Mouse (Mus musculus) midbrain, embryonic 10.5 days (tissue): ENCODE results near the gene Gjb5. TPM values are rescaled to one million over a fixed set of nuclear protein-coding genes. Genes with fewer than 3 reads are reported as not detected.

Experiments
- DNase-seq: peaks from one replicate; pipeline ENCODE4 v3.0.0-alpha.2; 2017; ENCODE audit warnings: low spot score
- H3K27ac ChIP-seq: fragments of 300-500 bp; sonication (generic); replicated peaks from 2 replicates; pipeline ENCODE4 v1.5.1; 2016; ENCODE audit warnings: mild to moderate bottlenecking
- H3K27me3 ChIP-seq: fragments of 300-500 bp; sonication (generic); 2 replicates; pipeline ENCODE4 v1.6.1; 2016; ENCODE audit warnings: low read depth, mild to moderate bottlenecking; ENCODE audit not compliant: poor library complexity, severe bottlenecking
- H3K36me3 ChIP-seq: fragments of 300-500 bp; sonication (generic); 2 replicates; pipeline ENCODE4 v1.6.1; 2016; ENCODE audit warnings: mild to moderate bottlenecking, moderate library complexity
- H3K4me1 ChIP-seq: fragments of 300-500 bp; sonication (generic); 2 replicates; pipeline ENCODE4 v1.6.1; 2016
- H3K4me3 ChIP-seq: fragments of 300-500 bp; sonication (generic); 2 replicates; pipeline ENCODE4 v1.5.1; 2016; ENCODE audit warnings: mild to moderate bottlenecking, moderate library complexity
- H3K9me3 ChIP-seq: fragments of 300-500 bp; sonication (generic); replicated peaks from 2 replicates; pipeline ENCODE4 v1.6.1; 2016; ENCODE audit warnings: mild to moderate bottlenecking
- WGBS: fragments of 180-500 bp; shearing (Covaris S2); methylation state at CpG from one replicate; pipeline ENCODE4 v1.1.7; 2016; 5-methylcytosine and 5-hydroxymethylcytosine counted together
- polyA plus RNA-seq: library from polyadenylated mRNA; unstranded; fragments of >200 nt; fragmentation: Nextera tagmentation; extraction: Ambion mirVana; gene quantifications from 2 replicates; pipeline ENCODE4 v1.2.1, GENCODE M21; 2016

Gjb5 gene
- polyA plus RNA-seq, 1 experiment from 2014 or later, result 0.98 TPM

DNA sequence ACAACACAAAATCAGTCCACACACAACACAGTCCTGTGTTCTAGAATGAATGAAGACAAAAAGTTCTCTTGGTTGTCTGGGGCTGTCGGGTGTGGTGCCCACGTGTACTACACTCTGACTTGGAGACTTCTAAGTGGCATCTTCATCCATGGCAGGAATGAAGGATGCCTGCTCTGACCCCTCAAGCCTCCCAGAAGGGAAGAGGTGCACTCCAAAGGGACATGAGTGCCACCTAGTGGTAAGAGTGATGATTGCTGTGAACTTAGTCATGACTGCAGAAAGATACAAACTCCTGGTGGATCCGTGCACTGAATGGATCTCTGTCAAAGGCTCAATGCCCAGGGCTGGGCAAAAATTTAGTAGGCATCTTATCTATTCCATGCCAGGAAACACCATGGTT, 38.4 kb downstream of the Gjb5 start:
- Histone ChIP-seq H3K36me3 (no peaks in the 10 kb centered on the region), H3K27me3 (peaks cover 13% of the 10 kb centered on the region), H3K27ac (no peak overlapping the region), H3K9me3 (no peaks in the 10 kb centered on the region), H3K4me3 (no peak overlapping the region), H3K4me1 (no peaks in the 10 kb centered on the region)
- DNase-seq, result peak; percentile 56
- 8% methylated on average over 3 of the region's 3 CpGs for WGBS

DNA sequence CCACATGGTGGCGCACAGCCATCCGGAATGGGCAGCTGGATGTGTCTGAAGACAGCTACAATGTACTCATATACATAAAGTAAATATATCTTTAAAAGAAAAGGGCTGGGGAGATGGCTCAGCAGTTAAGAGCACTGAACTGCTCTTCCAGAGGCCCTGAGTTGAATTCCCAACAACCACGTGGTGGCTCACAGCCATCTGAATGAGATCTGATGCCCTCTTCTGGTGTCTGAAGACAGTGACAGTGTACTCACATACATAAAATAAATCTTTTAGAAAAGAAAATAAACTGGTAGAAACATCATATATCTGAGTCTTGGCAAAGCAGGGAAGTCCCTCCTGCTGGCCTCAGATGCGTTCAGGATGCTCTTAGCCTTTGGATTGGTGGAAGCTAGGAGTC, 40.8 kb downstream of the Gjb5 start:
- H3K4me3 ChIP-seq, result no peak overlapping the region
- H3K27ac ChIP-seq, result no peak overlapping the region
- H3K4me1 ChIP-seq, result peaks cover 21% of the 10 kb centered on the region
- H3K9me3 ChIP-seq, result no peaks in the 10 kb centered on the region
- 58% methylated on average over 4 of the region's 4 CpGs for WGBS
- no peaks in the 10 kb centered on the region for H3K36me3 ChIP-seq
- peaks cover 37% of the 10 kb centered on the region for H3K27me3 ChIP-seq
- no peak for DNase-seq

DNA sequence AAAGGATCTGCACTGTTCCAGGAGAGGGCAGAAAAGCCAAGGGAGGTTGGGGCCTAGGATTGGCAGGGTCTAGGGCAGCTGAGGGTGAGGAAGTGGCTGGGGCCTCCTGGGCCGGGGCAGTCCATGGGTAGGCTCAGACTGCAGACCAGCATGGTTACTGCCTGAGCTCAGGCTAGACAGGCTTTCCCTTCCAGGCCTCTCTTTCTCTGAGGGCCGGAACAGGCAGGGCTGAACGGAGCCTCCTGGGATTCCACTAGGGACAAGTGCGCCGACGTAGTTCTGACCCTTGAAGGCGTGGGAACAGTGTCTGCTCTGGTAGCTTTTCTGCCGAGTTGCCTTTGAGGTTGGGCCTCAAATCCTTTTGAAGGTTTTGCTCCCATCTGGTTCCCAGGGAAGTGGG, 42.2 kb downstream of the Gjb5 start:
- no peak for DNase-seq
- H3K27me3 ChIP-seq, result peaks cover 50% of the 10 kb centered on the region
- 89% methylated on average over 8 of the region's 8 CpGs for WGBS

GRCm38 (mm10) chr4:127314585-127314984, 43.4 kb downstream of the Gjb5 start:
- H3K27ac ChIP-seq, result peak overlapping the region; percentile 75; the same call in 1 of the 2 replicates
- H3K4me3 ChIP-seq, result peak overlapping the region; percentile 65
- no peaks in the 10 kb centered on the region for H3K9me3 ChIP-seq
- peaks cover 21% of the 10 kb centered on the region for H3K4me1 ChIP-seq
- WGBS, result 44% methylated on average over 9 of the region's 9 CpGs
- H3K27me3 ChIP-seq, result peaks cover 50% of the 10 kb centered on the region
- no peaks in the 10 kb centered on the region for H3K36me3 ChIP-seq
- no peak for DNase-seq

More for the DNA sequence above, 42.2 kb downstream of the Gjb5 start:
- Histone ChIP-seq H3K4me3 (no peak overlapping the region), H3K27ac (no peak overlapping the region), H3K36me3 (no peaks in the 10 kb centered on the region), H3K9me3 (no peaks in the 10 kb centered on the region), H3K4me1 (peaks cover 21% of the 10 kb centered on the region)

- peak within 1 kb of the TSS; percentile 65 for H3K4me3 ChIP-seq
- no peaks in the 10 kb centered on the region for H3K9me3 ChIP-seq
- peaks cover 21% of the 10 kb centered on the region for H3K4me1 ChIP-seq
- peaks cover 50% of the 10 kb centered on the region for H3K27me3 ChIP-seq
- H3K36me3 ChIP-seq, result no peaks in the 10 kb centered on the region
- H3K27ac ChIP-seq, result peak within 1 kb of the TSS; percentile 75
- WGBS, result under 1% methylated on average over 25 of the region's 25 CpGs
- DNase-seq, result peak; percentile 74
Measured at GRCm38 (mm10) chr4:127313861-127314260, 44.1 kb downstream of the Gjb5 start, which contains the start of gene Gja4. Gene Gja4, minus strand, starts transcription at chr4:127314039.

GRCm38 (mm10) chr4:127312349-127312748, 45.6 kb downstream of the Gjb5 start:
- Histone ChIP-seq H3K27me3 (peaks cover 50% of the 10 kb centered on the region), H3K27ac (no peak overlapping the region), H3K4me3 (no peak overlapping the region), H3K4me1 (peaks cover 21% of the 10 kb centered on the region), H3K9me3 (no peaks in the 10 kb centered on the region), H3K36me3 (no peaks in the 10 kb centered on the region)
- 65% methylated on average over 24 of the region's 24 CpGs for WGBS
- no peak for DNase-seq

GRCm38 (mm10) chr4:127311561-127311960, 46.4 kb downstream of the Gjb5 start:
- H3K4me1 ChIP-seq, result peaks cover 21% of the 10 kb centered on the region
- H3K27ac ChIP-seq, result no peak overlapping the region
- no peaks in the 10 kb centered on the region for H3K9me3 ChIP-seq
- 65% methylated on average over 9 of the region's 9 CpGs for WGBS
- H3K36me3 ChIP-seq, result no peaks in the 10 kb centered on the region
- no peak overlapping the region for H3K4me3 ChIP-seq
- DNase-seq, result no peak
- peaks cover 50% of the 10 kb centered on the region for H3K27me3 ChIP-seq

DNA sequence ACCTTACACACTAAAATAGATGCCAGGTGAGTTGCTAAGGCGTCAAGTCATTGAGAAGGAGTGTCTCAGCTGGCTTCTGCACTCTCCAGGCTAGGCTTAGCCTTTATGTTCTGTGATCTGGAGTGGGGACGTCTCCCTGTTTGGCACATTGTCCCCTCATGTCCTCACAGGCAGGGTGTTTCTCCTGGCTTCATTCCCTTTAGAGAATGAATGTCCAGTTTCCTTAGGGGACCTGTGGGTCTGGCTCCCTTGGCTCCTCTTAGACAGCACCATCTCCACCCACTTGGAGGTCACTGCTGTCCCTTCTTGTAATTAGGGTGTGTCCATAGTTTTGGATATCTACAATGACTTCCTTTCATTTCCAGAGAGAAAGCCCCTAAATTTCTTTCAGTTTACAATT, 51.1 kb downstream of the Gjb5 start:
- DNase-seq, result no peak
- Histone ChIP-seq H3K27ac (no peak overlapping the region), H3K4me1 (no peaks in the 10 kb centered on the region), H3K9me3 (no peaks in the 10 kb centered on the region), H3K36me3 (no peaks in the 10 kb centered on the region), H3K4me3 (no peak overlapping the region), H3K27me3 (peaks cover 11% of the 10 kb centered on the region)
- 65% methylated on average over 2 of the region's 2 CpGs for WGBS

Other genes starting within 250 kb of the Gjb5 start
- gene Tmem35b, start 234.5 kb downstream of the Gjb5 start, polyA plus RNA-seq, result 15.3 and 20.1 TPM in 2 replicates
- gene Dlgap3, start 189.0 kb downstream of the Gjb5 start, polyA plus RNA-seq, result 1.9 and 2.8 TPM in 2 replicates
- gene Smim12, start 114.4 kb downstream of the Gjb5 start, polyA plus RNA-seq, result 69.3 and 75.2 TPM in 2 replicates
- gene Gja4, start 44.1 kb downstream of the Gjb5 start, polyA plus RNA-seq, result 17.1 and 20.6 TPM in 2 replicates
- 1.4 and 3.1 TPM in 2 replicates for gene Gjb3, start 27.3 kb downstream of the Gjb5 start, polyA plus RNA-seq
- 0.10 TPM in 1 of 2 replicates, not detected in the other for gene Gjb4, start 4.1 kb downstream of the Gjb5 start, polyA plus RNA-seq